Mouse (Mus musculus) kidney, adult 2 months (tissue): ENCODE measurements around the gene Tmem205. TPM values are rescaled to one million over a fixed set of nuclear protein-coding genes. Genes with fewer than 3 reads are reported as not detected.

Source experiments
- DNase-seq: peaks from one replicate; pipeline ENCODE4 v3.0.0; 2021
- H3K27ac ChIP-seq: fragments of 200-500 bp; 2 replicates; pipeline ENCODE4 v1.5.1; 2012; ENCODE audit warnings: low read depth, low read length, control low read depth, inconsistent platforms; ENCODE audit not compliant: insufficient read depth
- H3K27me3 ChIP-seq: fragments of 200-500 bp; replicated peaks from 2 replicates; pipeline ENCODE4 v1.6.1; 2012; ENCODE audit warnings: mild to moderate bottlenecking, moderate library complexity, low read length, inconsistent platforms; ENCODE audit not compliant: control insufficient read depth, insufficient read depth
- H3K36me3 ChIP-seq: fragments of 200-500 bp; 2 replicates; pipeline ENCODE4 v1.6.1; 2012; ENCODE audit warnings: mild to moderate bottlenecking, moderate library complexity, low read length, inconsistent platforms; ENCODE audit not compliant: control insufficient read depth, insufficient read depth
- H3K4me1 ChIP-seq: fragments of 200-500 bp; 2 replicates; pipeline ENCODE4 v1.6.1; 2011; ENCODE audit warnings: low read length; ENCODE audit not compliant: control insufficient read depth, insufficient read depth
- H3K4me3 ChIP-seq: fragments of 200-500 bp; 2 replicates; pipeline ENCODE4 v1.5.1; 2011; ENCODE audit warnings: mild to moderate bottlenecking, low read depth, low read length, control low read depth; ENCODE audit not compliant: insufficient read depth
- CTCF ChIP-seq: fragments of 200-500 bp; conservative IDR thresholded peaks from 2 replicates; pipeline ENCODE4 v1.5.1; 2011; ENCODE audit warnings: low read depth, mild to moderate bottlenecking, control low read depth, low read length, moderate library complexity, mixed read lengths; ENCODE audit not compliant: insufficient read depth, insufficient read length
- POLR2A ChIP-seq: fragments of 200-500 bp; IDR thresholded peaks from one replicate; pipeline ENCODE4 v1.6.1; 2011; ENCODE audit warnings: low read depth, low read length, control low read depth
- WGBS: fragments of 180-500 bp; shearing (Covaris S2); methylation state at CpG from one replicate; pipeline ENCODE4 v1.1.7; 2018; 5-methylcytosine and 5-hydroxymethylcytosine counted together
- polyA plus RNA-seq: library from polyadenylated mRNA; depleted of rRNA; stranded (reverse); fragments of >200 nt; gene quantifications from 2 replicates; pipeline ENCODE4 v1.2.3, GENCODE M21; 2012

The Tmem205 gene
- polyA plus RNA-seq, 1 experiment = 313 TPM

DNA sequence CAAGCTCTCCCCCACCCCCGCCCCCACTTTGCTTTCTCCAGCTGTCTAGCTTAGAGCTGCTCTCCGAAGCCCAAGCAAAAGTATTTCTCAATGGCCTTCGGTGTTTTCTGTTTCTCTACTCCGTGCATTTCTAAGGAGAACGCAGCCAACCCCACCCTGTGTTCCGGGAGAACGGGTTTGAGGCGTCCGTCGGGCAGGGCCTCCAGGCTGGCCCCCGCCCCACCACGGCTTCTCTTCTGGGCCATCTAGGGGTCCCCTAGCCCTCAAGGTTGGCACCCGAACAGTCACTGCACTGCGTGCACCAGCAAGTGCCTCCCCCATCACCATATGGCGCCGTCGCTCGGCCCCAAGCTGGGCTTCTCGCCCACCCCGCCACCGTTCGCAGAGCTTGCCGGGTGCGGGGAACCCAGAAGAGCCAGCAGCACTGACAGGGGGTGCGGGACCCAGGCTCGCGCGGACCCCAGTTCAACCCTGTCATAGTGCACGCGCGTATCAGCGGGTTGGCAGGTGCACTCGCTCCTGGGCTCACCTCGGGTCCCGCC lies 9.8 kb downstream of the Tmem205 start:
- H3K27ac ChIP-seq = no peak overlapping the region
- no peak for DNase-seq
- no peaks in the 10 kb centered on the region for H3K4me1 ChIP-seq
- 2% methylated on average over 35 of the region's 35 CpGs for WGBS
- H3K36me3 ChIP-seq = no peaks in the 10 kb centered on the region
- no peaks in the 10 kb centered on the region for H3K27me3 ChIP-seq
- peak overlapping the region; percentile 85 for H3K4me3 ChIP-seq
- TF ChIP-seq CTCF (no peak), POLR2A (no peak)

DNA sequence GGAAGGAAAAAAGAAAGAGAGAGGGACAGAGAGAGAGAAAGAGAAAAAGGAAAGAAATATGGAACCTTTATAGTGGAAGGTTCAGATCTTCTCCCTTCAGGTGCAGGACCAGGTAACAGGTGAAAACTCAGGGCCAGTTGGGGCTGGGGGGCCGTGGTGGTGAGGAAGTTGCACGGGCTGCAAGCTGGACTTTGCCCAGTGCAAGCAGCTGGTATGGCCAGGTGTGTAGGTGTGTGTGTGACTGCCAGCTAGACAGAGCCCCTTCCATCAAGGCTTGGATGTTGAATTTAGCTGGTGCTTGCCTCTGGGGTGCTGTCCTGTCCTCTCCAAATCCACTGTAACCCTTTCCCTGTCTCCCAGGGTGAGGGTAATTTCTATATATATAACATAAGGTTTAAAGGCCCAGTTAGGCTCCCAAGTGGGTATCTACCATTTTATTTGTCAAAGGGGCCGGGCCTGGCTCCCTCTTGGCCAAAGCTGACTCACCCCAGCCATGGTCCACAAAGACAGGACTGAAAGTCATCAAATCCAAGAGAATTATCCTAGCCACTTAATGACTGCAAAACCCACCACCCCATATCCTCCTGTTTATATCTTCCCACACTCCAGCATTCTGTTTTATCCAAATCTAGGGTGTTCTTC lies 10.4 kb downstream of the Tmem205 start:
- Histone ChIP-seq H3K36me3 (no peaks in the 10 kb centered on the region), H3K27ac (no peak overlapping the region), H3K4me3 (0 out of 2 replicates have a peak overlapping the region, but pooled peaks have one; percentile 85), H3K27me3 (no peaks in the 10 kb centered on the region), H3K4me1 (no peaks in the 10 kb centered on the region)
- TF ChIP-seq CTCF (no peak), POLR2A (no peak)
- no peak for DNase-seq
- WGBS = 68% methylated on average over 3 of the region's 3 CpGs

DNA sequence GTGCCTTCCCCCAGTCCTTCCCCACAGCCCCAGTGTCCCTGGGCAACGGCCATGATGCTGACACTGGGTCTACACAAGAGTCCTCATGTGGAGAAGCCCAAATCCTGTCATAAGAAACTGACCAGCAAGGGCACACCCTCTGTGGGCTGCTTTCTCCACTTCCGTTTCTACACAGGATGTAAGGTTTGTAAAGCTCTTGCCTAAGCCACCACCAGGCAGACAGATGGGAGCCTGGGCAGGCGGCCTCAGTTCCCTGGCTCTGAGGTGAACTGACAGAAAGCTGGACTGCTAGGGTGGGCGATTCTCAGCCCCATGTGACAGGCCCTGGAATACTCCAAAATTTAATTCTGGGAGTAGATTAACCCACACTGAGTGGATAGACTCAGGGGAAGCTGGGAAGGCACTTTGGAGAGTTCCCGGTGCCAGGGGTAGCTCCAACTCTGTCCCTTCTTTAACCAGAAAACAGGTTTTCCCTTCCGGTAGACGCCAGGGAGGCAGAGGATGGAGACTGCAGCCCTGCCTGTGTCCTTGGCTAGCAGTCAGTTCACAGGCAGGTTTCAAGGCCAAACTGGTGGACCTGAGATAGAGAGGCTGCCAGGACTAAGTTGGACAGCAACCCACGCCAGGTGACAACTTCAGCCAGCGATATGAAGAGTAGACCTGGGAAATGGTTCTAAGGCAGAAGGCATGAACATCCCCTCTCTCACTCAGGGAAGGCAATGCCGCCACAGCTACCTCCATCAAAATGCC lies 17.7 kb downstream of the Tmem205 start:
- TF ChIP-seq CTCF = no peak
- TF ChIP-seq POLR2A = no peak
- H3K4me3 ChIP-seq = no peak overlapping the region
- no peak overlapping the region for H3K27ac ChIP-seq
- no peak for DNase-seq
- no peaks in the 10 kb centered on the region for H3K27me3 ChIP-seq
- 84% methylated on average over 10 of the region's 10 CpGs for WGBS
- no peaks in the 10 kb centered on the region for H3K36me3 ChIP-seq
- no peaks in the 10 kb centered on the region for H3K4me1 ChIP-seq

DNA sequence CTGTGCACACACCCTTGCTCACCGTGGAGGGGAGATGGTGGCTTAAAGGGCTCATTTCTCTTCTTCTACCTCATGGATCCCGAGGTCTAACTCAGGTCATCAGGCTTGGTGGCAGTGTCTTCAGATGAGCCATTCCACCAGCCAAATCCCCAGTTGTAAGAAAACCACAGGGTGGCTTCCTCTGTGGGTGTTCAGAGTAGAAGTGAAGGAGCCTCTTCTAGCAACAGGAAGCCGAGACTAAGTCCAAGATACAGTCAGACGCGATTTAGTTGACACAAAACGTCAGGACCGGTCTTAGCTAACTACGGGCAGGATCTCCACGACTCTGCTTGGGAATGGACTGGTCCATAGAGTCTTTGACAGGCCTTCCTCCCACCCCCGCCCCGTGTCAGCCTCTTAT lies 19.1 kb downstream of the Tmem205 start:
- TF ChIP-seq POLR2A = no peak
- TF ChIP-seq CTCF = no peak
- Histone ChIP-seq H3K36me3 (no peaks in the 10 kb centered on the region), H3K4me3 (no peak overlapping the region), H3K4me1 (no peaks in the 10 kb centered on the region), H3K27me3 (no peaks in the 10 kb centered on the region), H3K27ac (no peak overlapping the region)
- WGBS = 77% methylated on average over 11 of the region's 11 CpGs
- DNase-seq = no peak

DNA sequence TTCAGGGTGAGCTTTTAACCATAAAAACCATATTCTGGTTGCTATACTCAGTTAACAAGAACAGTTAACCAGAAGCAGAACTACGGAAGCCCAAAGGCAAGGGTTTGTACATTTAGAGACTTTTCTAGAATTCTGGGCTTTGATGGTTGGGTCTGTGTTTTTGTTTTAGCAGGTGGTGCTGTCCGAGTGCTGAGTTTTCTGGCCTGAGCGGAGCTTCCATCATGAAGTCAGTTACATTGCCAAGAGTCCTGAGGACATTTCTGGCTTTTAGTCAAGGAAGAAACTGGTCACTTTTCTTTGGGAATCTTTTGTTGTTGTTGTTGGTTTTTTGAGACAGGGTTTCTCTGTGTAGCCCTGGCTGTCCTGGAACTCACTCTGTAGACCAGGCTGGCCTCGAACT lies 23.3 kb downstream of the Tmem205 start:
- no peaks in the 10 kb centered on the region for H3K36me3 ChIP-seq
- TF ChIP-seq POLR2A (no peak), CTCF (no peak)
- no peak overlapping the region for H3K27ac ChIP-seq
- WGBS = 86% methylated on average over 4 of the region's 4 CpGs
- H3K4me3 ChIP-seq = no peak overlapping the region
- no peak for DNase-seq
- H3K4me1 ChIP-seq = no peaks in the 10 kb centered on the region
- no peaks in the 10 kb centered on the region for H3K27me3 ChIP-seq

DNA sequence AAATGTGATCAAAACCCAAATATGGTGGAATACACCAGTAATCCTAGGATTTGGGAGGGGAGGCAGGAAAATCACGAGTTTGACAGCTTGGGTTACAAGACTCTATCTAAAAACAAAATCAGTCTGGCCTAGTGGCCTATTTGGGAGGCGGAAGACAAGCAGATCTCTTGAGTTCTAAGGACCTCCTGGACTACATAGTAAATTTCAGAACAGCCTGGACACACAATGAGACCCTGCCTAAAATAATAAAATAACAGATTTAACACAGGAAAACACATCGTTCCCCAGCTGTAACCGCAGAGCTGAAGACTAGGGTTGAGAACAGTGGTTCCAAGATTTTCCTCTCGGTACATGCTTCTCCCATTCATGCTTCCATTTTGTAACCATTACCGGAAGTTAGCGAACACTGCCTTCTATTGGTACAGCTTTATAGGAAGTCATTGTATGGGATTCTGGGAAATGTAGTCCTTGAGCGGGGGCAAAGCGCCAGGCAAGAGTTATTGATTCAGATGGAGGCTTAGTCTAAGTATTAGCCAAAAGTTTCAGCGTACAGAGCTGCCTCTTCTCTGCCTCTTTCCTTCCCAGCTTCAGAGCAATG lies 26.0 kb downstream of the Tmem205 start:
- no peak for TF ChIP-seq POLR2A
- TF ChIP-seq CTCF = no peak
- H3K27me3 ChIP-seq = no peaks in the 10 kb centered on the region
- H3K4me3 ChIP-seq = peak overlapping the region; percentile 39
- H3K4me1 ChIP-seq = no peaks in the 10 kb centered on the region
- 8% methylated on average over 10 of the region's 10 CpGs for WGBS
- no peak overlapping the region for H3K27ac ChIP-seq
- peak; percentile 82 for DNase-seq
- no peaks in the 10 kb centered on the region for H3K36me3 ChIP-seq

DNA sequence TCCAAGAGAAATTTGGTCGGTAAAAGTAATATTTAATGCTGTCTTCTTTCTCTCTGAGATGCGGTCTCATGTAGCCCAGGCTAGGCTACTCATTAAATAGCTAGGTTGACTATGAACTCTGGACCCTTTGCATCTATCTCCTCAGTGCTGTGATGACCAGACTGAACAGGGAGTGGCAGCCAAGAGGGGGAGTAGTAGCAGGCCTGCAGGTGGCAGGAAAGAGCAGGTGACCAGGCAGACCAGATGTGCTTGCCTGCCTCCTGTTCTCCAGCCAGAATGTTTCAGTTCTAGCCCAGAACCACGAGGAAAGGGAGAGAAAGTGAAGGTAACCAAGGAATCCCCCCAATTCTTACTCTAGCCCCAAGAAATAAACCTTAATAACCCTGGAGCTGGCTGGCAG lies 38.1 kb downstream of the Tmem205 start:
- DNase-seq = peak; percentile 32
- H3K4me3 ChIP-seq = no peak overlapping the region
- WGBS = 53% methylated on average over 3 of the region's 3 CpGs

More for the DNA sequence above, 38.1 kb downstream of the Tmem205 start:
- H3K27ac ChIP-seq = no peak overlapping the region
- H3K4me1 ChIP-seq = no peaks in the 10 kb centered on the region
- H3K27me3 ChIP-seq = no peaks in the 10 kb centered on the region
- no peaks in the 10 kb centered on the region for H3K36me3 ChIP-seq
- TF ChIP-seq CTCF (peak; percentile 66), POLR2A (no peak)
